Mouse (Mus musculus): ENCODE measurements around the gene Klk15. TPM values are rescaled to one million over a fixed set of nuclear protein-coding genes. Genes with fewer than 3 reads are reported as not detected.

Klk15 gene
- total RNA-seq (2023): not detected

GRCm38 (mm10) chr7:43933440-43933839, at the start of gene Klk15:
Gene Klk15, plus strand, starts transcription at chr7:43933740.

GRCm38 (mm10) chr7:43950364-43950763, 16.8 kb downstream of the Klk15 start, which contains the start of gene Klk1b8:
Gene Klk1b8, plus strand, starts transcription at chr7:43950664.

GRCm38 (mm10) chr7:43966451-43966850, 32.9 kb downstream of the Klk15 start, which contains the start of gene Klk1b1:
Gene Klk1b1, plus strand, starts transcription at chr7:43966751.

GRCm38 (mm10) chr7:43975761-43976160, 42.2 kb downstream of the Klk15 start, which contains the start of gene Klk1b9:
Gene Klk1b9, plus strand, starts transcription at chr7:43976061.

Other genes starting within 250 kb of the Klk15 start
- gene Klk14, start 243.3 kb upstream of the Klk15 start, total RNA-seq (2023): not detected
- gene Klk13, start 221.2 kb upstream of the Klk15 start, total RNA-seq (2023): not detected
- gene Klk12, start 164.8 kb upstream of the Klk15 start, total RNA-seq (2023): not detected
- gene Klk11, start 159.1 kb upstream of the Klk15 start, total RNA-seq (2023): not detected
- gene Klk10, start 152.7 kb upstream of the Klk15 start, total RNA-seq (2023): not detected
- gene Klk9, start 141.8 kb upstream of the Klk15 start, total RNA-seq (2023): not detected
- gene Klk8, start 136.2 kb upstream of the Klk15 start, total RNA-seq (2023): 1 to 10 TPM; 1.6 to 2.8 TPM
- not detected for gene Klk7, start 122.4 kb upstream of the Klk15 start, total RNA-seq (2023)
- gene Klk6, start 109.2 kb upstream of the Klk15 start, total RNA-seq (2023): not detected
- gene Klk5, start 91.8 kb upstream of the Klk15 start, total RNA-seq (2023): not detected
- not detected for gene Klk4, start 52.6 kb upstream of the Klk15 start, total RNA-seq (2023)
- gene Klk1b8, start 16.9 kb downstream of the Klk15 start, total RNA-seq (2023): not detected
- gene Klk1b1, start 33.0 kb downstream of the Klk15 start, total RNA-seq (2023): not detected
- gene Klk1b9, start 42.3 kb downstream of the Klk15 start, total RNA-seq (2023): not detected
- gene Klk1b11, start 62.1 kb downstream of the Klk15 start, total RNA-seq (2023): under 1 TPM in 1 of 2 experiments, not detected in 1; 0.66 TPM
- not detected for gene Klk1b26, start 78.4 kb downstream of the Klk15 start, total RNA-seq (2023)
- gene Klk1b27, start 118.5 kb downstream of the Klk15 start, total RNA-seq (2023): not detected
- gene Klk1b21, start 168.6 kb downstream of the Klk15 start, total RNA-seq (2023): not detected
- gene Klk1b22, start 178.9 kb downstream of the Klk15 start, total RNA-seq (2023): not detected
- gene Klk1b16, start 203.0 kb downstream of the Klk15 start, total RNA-seq (2023): not detected

Measured in neutrophil, adult 83 days (primary cell).